Mouse (Mus musculus) kidney, adult 2 months (tissue): ENCODE results near the gene Cacna2d1.

Experiments
- CTCF ChIP-seq: fragments of 200-500 bp; conservative IDR thresholded peaks from 2 replicates; pipeline ENCODE4 v1.5.1; 2011; ENCODE audit warnings: low read depth, mild to moderate bottlenecking, control low read depth, low read length, moderate library complexity, mixed read lengths; ENCODE audit not compliant: insufficient read depth, insufficient read length
- POLR2A ChIP-seq: fragments of 200-500 bp; IDR thresholded peaks from one replicate; pipeline ENCODE4 v1.6.1; 2011; ENCODE audit warnings: low read depth, low read length, control low read depth

- TF ChIP-seq POLR2A = no peak
- no peak for TF ChIP-seq CTCF
Measured at GRCm38 (mm10) chr5:16362076-16362475, 427.6 kb downstream of the Cacna2d1 start.
